Mouse (Mus musculus) heart, adult 2 months (tissue): ENCODE results near the gene E2f8. TPM values are rescaled to one million over a fixed set of nuclear protein-coding genes. Genes with fewer than 3 reads are reported as not detected.

Experiments
- DNase-seq, 2 experiments: peaks; one replicate each; pipeline ENCODE4 v3.0.0; 2021
- H3K27ac ChIP-seq: fragments of 200-600 bp; 2 replicates; pipeline ENCODE4 v1.8.1; 2022
- H3K27me3 ChIP-seq: fragments of 200-500 bp; 2 replicates; pipeline ENCODE4 v1.6.1; 2012; ENCODE audit warnings: mild to moderate bottlenecking, low read length, inconsistent platforms, mixed read lengths; ENCODE audit not compliant: control insufficient read depth, insufficient read depth
- H3K36me3 ChIP-seq: fragments of 200-500 bp; 2 replicates; pipeline ENCODE4 v1.6.1; 2012; ENCODE audit warnings: low read length, inconsistent platforms; ENCODE audit not compliant: control insufficient read depth, insufficient read depth
- H3K4me1 ChIP-seq: fragments of 200-500 bp; 2 replicates; pipeline ENCODE4 v1.6.1; 2011; ENCODE audit warnings: low read length; ENCODE audit not compliant: control insufficient read depth, insufficient read depth
- H3K4me3 ChIP-seq: fragments of 200-600 bp; 2 replicates; pipeline ENCODE4 v1.8.1; 2022
- H3K79me2 ChIP-seq: fragments of 200-500 bp; replicated peaks from 2 replicates; pipeline ENCODE4 v1.6.1; 2012; ENCODE audit warnings: mild to moderate bottlenecking, inconsistent platforms, low read length, moderate library complexity, mixed read lengths; ENCODE audit not compliant: control insufficient read depth, insufficient read depth
- H3K9ac ChIP-seq: fragments of 200-500 bp; 2 replicates; pipeline ENCODE4 v1.6.1; 2012; ENCODE audit warnings: low read depth, mild to moderate bottlenecking, control low read depth, inconsistent platforms, low read length, mixed read lengths
- CTCF ChIP-seq: fragments of 200-600 bp; IDR thresholded peaks from 2 replicates; pipeline ENCODE4 v1.8.1; 2022; ENCODE audit warnings: antibody characterized with exemption, mild to moderate bottlenecking, moderate library complexity
- EP300 ChIP-seq: fragments of 200-500 bp; IDR thresholded peaks from 2 replicates; pipeline ENCODE4 v1.6.1; 2011; ENCODE audit warnings: low read depth, low read length, control low read depth; ENCODE audit not compliant: insufficient read depth
- POLR2A ChIP-seq: fragments of 200-500 bp; IDR thresholded peaks from 2 replicates; pipeline ENCODE4 v1.6.1; 2011; ENCODE audit warnings: mild to moderate bottlenecking, low read depth, low read length, control low read depth; ENCODE audit not compliant: insufficient read depth
- WGBS: fragments of 180-500 bp; shearing (Covaris S2); methylation state at CpG from one replicate; pipeline ENCODE4 v1.1.7; 2018; 5-methylcytosine and 5-hydroxymethylcytosine counted together
- intact Hi-C: fragments of 180-260 bp; cut with DNase I; formaldehyde crosslinking; loops from one replicate; pipeline ENCODE4 v1.15.1; 2025
- polyA plus RNA-seq: library from polyadenylated mRNA; depleted of rRNA; stranded (reverse); fragments of >200 nt; gene quantifications from 2 replicates; pipeline ENCODE4 v1.2.3, GENCODE M21; 2012
- total RNA-seq, 2 experiments: library from RNA; stranded (reverse); gene quantifications; 2 replicates each; pipeline ENCODE4 v1.2.3; 2021

E2f8 gene
- total and polyA plus RNA-seq, 3 experiments: 0.31 to 1.6 (median 1.3) TPM

- Histone ChIP-seq H3K27me3 (no peaks in the 10 kb centered on the region), H3K36me3 (no peaks in the 10 kb centered on the region), H3K4me3 (no peak overlapping the region), H3K4me1 (no peaks in the 10 kb centered on the region), H3K79me2 (no peaks in the 10 kb centered on the region), H3K27ac (no peak overlapping the region), H3K9ac (no peak overlapping the region)
- intact Hi-C loops: no loop called here
- DNase-seq: peak in 1 of 2 experiments; percentile 4
- 86% methylated on average over 4 of the region's 4 CpGs for WGBS
- TF ChIP-seq EP300 (no peak), CTCF (no peak)
Measured at GRCm38 (mm10) chr7:48861796-48862195, 19.6 kb downstream of the E2f8 start.

GRCm38 (mm10) chr7:48860948-48861347 lies 20.4 kb downstream of the E2f8 start:
- no peak overlapping the region for H3K4me3 ChIP-seq
- no peak overlapping the region for H3K27ac ChIP-seq
- intact Hi-C loops: no loop called here
- H3K27me3 ChIP-seq: no peaks in the 10 kb centered on the region
- H3K4me1 ChIP-seq: no peaks in the 10 kb centered on the region
- no peak overlapping the region for H3K9ac ChIP-seq
- H3K79me2 ChIP-seq: no peaks in the 10 kb centered on the region
- WGBS: 16% methylated on average over 1 of the region's 1 CpGs
- no peak for TF ChIP-seq POLR2A
- no peak for TF ChIP-seq EP300
- no peak for TF ChIP-seq CTCF
- DNase-seq: peak in 1 of 2 experiments; percentile 10
- H3K36me3 ChIP-seq: no peaks in the 10 kb centered on the region

GRCm38 (mm10) chr7:48859362-48859761 lies 22.0 kb downstream of the E2f8 start:
- no peak overlapping the region for H3K4me3 ChIP-seq
- no peaks in the 10 kb centered on the region for H3K27me3 ChIP-seq
- H3K36me3 ChIP-seq: no peaks in the 10 kb centered on the region
- WGBS: 52% methylated on average over 4 of the region's 4 CpGs
- no peak overlapping the region for H3K27ac ChIP-seq
- H3K4me1 ChIP-seq: no peaks in the 10 kb centered on the region
- intact Hi-C loops: no loop called here
- DNase-seq: no peak
- no peak for TF ChIP-seq EP300
- TF ChIP-seq POLR2A: no peak
- no peak for TF ChIP-seq CTCF
- H3K79me2 ChIP-seq: no peaks in the 10 kb centered on the region
- no peak overlapping the region for H3K9ac ChIP-seq

- 31% methylated on average over 1 of the region's 1 CpGs for WGBS
- Histone ChIP-seq H3K27ac (no peak overlapping the region), H3K4me3 (no peak overlapping the region), H3K79me2 (no peaks in the 10 kb centered on the region), H3K36me3 (no peaks in the 10 kb centered on the region), H3K27me3 (no peaks in the 10 kb centered on the region), H3K9ac (no peak overlapping the region), H3K4me1 (no peaks in the 10 kb centered on the region)
- intact Hi-C loops: no loop called here
- TF ChIP-seq POLR2A (no peak), EP300 (no peak), CTCF (no peak)
- DNase-seq: no peak
Measured at GRCm38 (mm10) chr7:48858257-48858656, 23.1 kb downstream of the E2f8 start.

- intact Hi-C loops: no loop called here
- no peak overlapping the region for H3K27ac ChIP-seq
Measured at GRCm38 (mm10) chr7:48855461-48855860, 25.9 kb downstream of the E2f8 start.

GRCm38 (mm10) chr7:48853496-48853895 lies 27.9 kb downstream of the E2f8 start:
- Histone ChIP-seq H3K79me2 (no peaks in the 10 kb centered on the region), H3K27me3 (no peaks in the 10 kb centered on the region), H3K9ac (no peak overlapping the region), H3K27ac (peak overlapping the region; percentile 78), H3K4me3 (no peak overlapping the region), H3K36me3 (no peaks in the 10 kb centered on the region), H3K4me1 (no peaks in the 10 kb centered on the region)
- WGBS: 40% methylated on average over 13 of the region's 13 CpGs
- intact Hi-C loops: no loop called here
- peak in 1 of 2 experiments; percentile 45 for DNase-seq
- TF ChIP-seq EP300 (0 out of 2 replicates have a peak, but pooled peaks have one; percentile 14), POLR2A (no peak)

More at GRCm38 (mm10) chr7:48855461-48855860, 25.9 kb downstream of the E2f8 start:
- 98% methylated on average over 3 of the region's 3 CpGs for WGBS
- Histone ChIP-seq H3K27me3 (no peaks in the 10 kb centered on the region), H3K4me3 (no peak overlapping the region), H3K79me2 (no peaks in the 10 kb centered on the region), H3K4me1 (no peaks in the 10 kb centered on the region), H3K36me3 (no peaks in the 10 kb centered on the region), H3K9ac (no peak overlapping the region)
- DNase-seq: no peak
- TF ChIP-seq POLR2A (no peak), EP300 (no peak), CTCF (no peak)
